Mouse (Mus musculus): ENCODE data around the gene Arhgap15.

GRCm38 (mm10) chr2:43763279-43763678, 14.7 kb downstream of the Arhgap15 start:
- no peak for TF ChIP-seq CTCF (IDR thresholded peaks at IDR 0.05)
- no peak for TF ChIP-seq EP300 (IDR thresholded peaks at IDR 0.05; ENCODE audit: insufficient read depth, low read depth, low read length)
- TF ChIP-seq POLR2A (IDR thresholded peaks at IDR 0.05; ENCODE audit: insufficient read depth, low read depth, low read length): no peak

Measured in heart, adult 2 months (tissue).